Mouse (Mus musculus): Measurements from ENCODE around the gene Txndc5. TPM values are rescaled to one million over a fixed set of nuclear protein-coding genes. Genes with fewer than 3 reads are reported as not detected.

The Txndc5 gene
- polyA plus RNA-seq (2015; fragmentation: Nextera tagmentation; extraction: Ambion mirVana) = 91.6 and 111 TPM in 2 replicates

DNA sequence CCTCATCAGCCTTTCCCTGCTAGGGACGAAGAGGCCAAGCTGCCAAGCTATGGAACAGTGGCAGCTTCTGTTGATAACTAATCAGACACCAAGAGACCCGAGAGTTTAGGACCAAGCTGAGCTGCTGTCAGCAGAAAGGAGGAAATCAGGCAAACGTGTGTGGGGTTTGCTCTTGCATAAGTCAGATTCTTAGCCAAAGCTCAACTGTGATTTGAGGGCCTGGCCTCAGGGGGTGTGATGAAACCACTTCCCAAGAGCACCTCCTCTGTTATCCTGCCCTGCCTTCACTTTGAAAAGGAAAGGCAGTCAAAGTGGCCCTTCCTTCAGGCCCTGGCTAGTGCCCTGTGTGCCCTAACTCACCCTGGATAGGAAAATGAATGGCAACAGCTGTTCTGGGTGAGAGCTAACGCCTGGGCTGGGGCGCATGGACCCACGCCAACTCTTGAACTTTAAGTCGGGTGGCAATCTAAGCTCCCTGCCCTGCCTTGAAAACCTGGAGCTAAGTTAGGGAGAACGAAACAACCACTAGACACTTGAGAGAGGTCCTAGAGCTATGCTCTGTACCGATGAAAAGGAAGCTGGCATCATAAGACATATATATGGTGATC lies at the start of gene Txndc5:
Gene Txndc5, minus strand, starts transcription at position 138 of the 608 bp plus-strand sequence.
- Histone ChIP-seq H3K9ac (replicated peaks) (peak within 1 kb of the TSS; percentile 73), H3K4me2 (peak within 1 kb of the TSS; percentile 76), H3K9me3 (replicated peaks) (no peaks in the 10 kb centered on the region), H3K4me3 (replicated peaks) (peak within 1 kb of the TSS; percentile 69), H3K36me3 (no peaks in the 10 kb centered on the region), H3K27ac (replicated peaks) (peak within 1 kb of the TSS; percentile 84), H3K27me3 (replicated peaks) (no peaks in the 10 kb centered on the region), H3K4me1 (peaks cover 27% of the 10 kb centered on the region)
- no peak for ATAC-seq (ENCODE audit: low FRiP score)
- 56% methylated on average over 9 of the region's 9 CpGs for WGBS

DNA sequence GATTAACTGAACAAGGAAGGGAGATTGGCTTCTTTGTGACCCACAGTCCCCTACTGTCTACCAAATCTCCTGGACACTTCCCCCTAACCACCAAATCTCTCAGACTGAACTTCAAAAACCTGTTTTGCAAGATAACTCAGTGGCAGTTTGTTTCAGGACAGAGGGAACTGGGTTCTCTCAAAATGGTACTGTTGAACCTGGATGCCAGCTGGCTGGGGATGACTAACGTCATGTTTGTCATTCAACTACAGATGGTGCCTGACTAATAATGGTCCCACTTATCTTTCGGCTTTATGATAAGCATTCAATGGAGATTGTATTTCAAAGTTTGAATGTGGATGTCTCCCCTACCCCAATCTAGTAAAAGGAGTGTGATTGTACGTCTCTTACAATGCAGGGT lies 46.0 kb upstream of the Txndc5 start:
- H3K9me3 ChIP-seq (replicated peaks) = no peaks in the 10 kb centered on the region
- no peaks in the 10 kb centered on the region for H3K27me3 ChIP-seq (replicated peaks)
- H3K9ac ChIP-seq (replicated peaks) = no peak overlapping the region
- H3K27ac ChIP-seq (replicated peaks) = no peak overlapping the region
- no peak overlapping the region for H3K4me2 ChIP-seq
- 72% methylated on average over 3 of the region's 3 CpGs for whole genome bisulfite sequencing
- no peaks in the 10 kb centered on the region for H3K4me1 ChIP-seq
- ATAC-seq (ENCODE audit: low FRiP score) = no peak
- no peak overlapping the region for H3K4me3 ChIP-seq (replicated peaks)
- H3K36me3 ChIP-seq = no peaks in the 10 kb centered on the region

DNA sequence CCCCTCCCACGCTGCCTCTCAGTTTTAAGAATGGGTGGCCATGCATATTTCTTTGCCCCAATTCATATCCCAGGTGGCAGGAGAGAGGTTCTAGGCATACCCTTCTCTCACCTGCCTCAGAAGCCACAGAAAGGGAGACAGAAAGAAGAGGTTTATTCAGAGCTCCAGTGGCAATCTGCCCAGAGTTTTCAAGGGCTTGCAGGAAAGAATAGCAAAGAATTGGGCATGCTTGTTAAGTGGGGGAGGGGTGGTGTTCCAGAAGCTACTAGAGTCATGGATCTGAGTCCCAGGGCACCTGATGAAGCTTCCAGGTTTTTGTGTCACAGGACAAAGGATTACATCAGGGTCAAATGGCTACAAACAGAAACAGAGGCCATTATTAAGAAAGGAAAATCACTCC lies 44.7 kb upstream of the Txndc5 start:
- Histone ChIP-seq H3K4me3 (replicated peaks) (no peak overlapping the region), H3K4me2 (no peak overlapping the region), H3K4me1 (no peaks in the 10 kb centered on the region), H3K9me3 (replicated peaks) (no peaks in the 10 kb centered on the region), H3K27ac (replicated peaks) (no peak overlapping the region), H3K9ac (replicated peaks) (no peak overlapping the region), H3K27me3 (replicated peaks) (no peaks in the 10 kb centered on the region), H3K36me3 (no peaks in the 10 kb centered on the region)
- ATAC-seq (ENCODE audit: low FRiP score) = no peak
- WGBS = 87% methylated on average over 1 of the region's 1 CpGs

DNA sequence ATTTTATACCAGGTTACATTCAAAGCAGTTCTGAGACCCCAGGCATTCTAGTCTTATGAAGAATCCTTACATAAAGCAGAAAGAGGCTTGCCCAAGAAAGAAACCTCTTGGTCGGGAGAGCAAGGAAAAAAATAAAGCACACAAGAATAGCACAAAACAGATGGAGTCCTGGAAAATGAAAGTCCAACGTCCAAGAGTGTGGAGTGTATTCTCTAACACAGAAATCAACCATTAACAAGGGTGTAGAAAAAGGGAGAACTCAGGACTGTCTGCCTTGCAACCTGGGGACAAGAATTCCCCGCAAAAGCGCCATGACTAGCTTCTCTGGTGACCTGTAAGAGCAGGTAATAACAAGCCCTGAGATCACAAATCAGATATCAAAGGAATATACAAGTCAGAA lies 36.6 kb upstream of the Txndc5 start:
- Histone ChIP-seq H3K4me2 (no peak overlapping the region), H3K9me3 (replicated peaks) (no peaks in the 10 kb centered on the region; the same call in 1 of the 2 replicates), H3K27me3 (replicated peaks) (no peaks in the 10 kb centered on the region), H3K4me3 (replicated peaks) (no peak overlapping the region), H3K36me3 (no peaks in the 10 kb centered on the region), H3K4me1 (no peaks in the 10 kb centered on the region), H3K9ac (replicated peaks) (no peak overlapping the region), H3K27ac (replicated peaks) (no peak overlapping the region)
- no peak for ATAC-seq (ENCODE audit: low FRiP score)
- WGBS = 85% methylated on average over 4 of the region's 4 CpGs

DNA sequence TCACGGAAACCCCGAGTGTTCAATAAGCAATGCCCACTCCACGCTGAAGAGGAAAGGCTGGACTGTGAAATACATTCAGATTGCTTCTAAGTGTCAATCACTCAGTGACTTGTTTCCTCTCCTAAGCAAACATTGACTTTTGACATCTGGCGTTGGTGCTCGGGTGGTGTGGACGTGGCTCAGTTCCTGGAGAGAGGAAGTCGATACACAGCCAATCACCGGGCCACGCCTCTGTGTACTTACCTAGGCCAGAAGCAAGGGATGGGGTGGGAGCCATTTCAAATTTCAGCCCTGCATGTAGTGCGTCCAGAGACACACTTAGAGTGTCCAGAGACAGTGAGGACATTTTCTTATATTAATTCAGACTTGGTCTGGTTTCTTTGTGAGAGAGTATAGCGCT lies 26.0 kb upstream of the Txndc5 start:
- ATAC-seq (ENCODE audit: low FRiP score) = no peak
- 87% methylated on average over 11 of the region's 11 CpGs for WGBS
- no peak overlapping the region for H3K4me3 ChIP-seq (replicated peaks)
- no peak overlapping the region for H3K27ac ChIP-seq (replicated peaks)
- no peaks in the 10 kb centered on the region for H3K27me3 ChIP-seq (replicated peaks)
- H3K9me3 ChIP-seq (replicated peaks) = no peaks in the 10 kb centered on the region
- H3K36me3 ChIP-seq = no peaks in the 10 kb centered on the region
- no peak overlapping the region for H3K4me2 ChIP-seq
- H3K4me1 ChIP-seq = no peaks in the 10 kb centered on the region
- H3K9ac ChIP-seq (replicated peaks) = no peak overlapping the region

DNA sequence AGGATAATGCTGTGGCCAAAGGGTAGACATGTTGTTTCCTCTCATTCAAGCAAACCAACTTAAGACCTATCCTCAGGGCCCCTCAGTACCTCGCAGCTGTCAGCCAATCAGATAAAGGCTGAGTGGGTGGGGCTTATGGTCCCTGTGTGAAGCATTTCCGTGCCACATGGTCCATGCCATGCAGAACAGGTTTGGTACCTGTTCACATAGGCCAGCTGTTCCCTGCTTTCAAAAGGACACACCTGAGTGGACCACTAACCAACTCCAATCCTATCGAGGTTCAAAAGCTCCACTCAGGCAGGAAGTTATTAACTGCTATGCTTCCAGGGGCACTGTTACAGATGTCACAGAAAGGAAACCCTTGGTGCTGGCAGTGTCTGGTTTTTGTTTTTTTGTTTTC lies 25.6 kb upstream of the Txndc5 start:
- no peak overlapping the region for H3K4me2 ChIP-seq
- H3K4me3 ChIP-seq (replicated peaks) = no peak overlapping the region
- ATAC-seq (ENCODE audit: low FRiP score) = no peak
- no peak overlapping the region for H3K27ac ChIP-seq (replicated peaks)
- no peak overlapping the region for H3K9ac ChIP-seq (replicated peaks)
- no peaks in the 10 kb centered on the region for H3K9me3 ChIP-seq (replicated peaks)
- H3K27me3 ChIP-seq (replicated peaks) = no peaks in the 10 kb centered on the region
- WGBS = 83% methylated on average over 3 of the region's 3 CpGs
- no peaks in the 10 kb centered on the region for H3K36me3 ChIP-seq
- H3K4me1 ChIP-seq = no peaks in the 10 kb centered on the region

DNA sequence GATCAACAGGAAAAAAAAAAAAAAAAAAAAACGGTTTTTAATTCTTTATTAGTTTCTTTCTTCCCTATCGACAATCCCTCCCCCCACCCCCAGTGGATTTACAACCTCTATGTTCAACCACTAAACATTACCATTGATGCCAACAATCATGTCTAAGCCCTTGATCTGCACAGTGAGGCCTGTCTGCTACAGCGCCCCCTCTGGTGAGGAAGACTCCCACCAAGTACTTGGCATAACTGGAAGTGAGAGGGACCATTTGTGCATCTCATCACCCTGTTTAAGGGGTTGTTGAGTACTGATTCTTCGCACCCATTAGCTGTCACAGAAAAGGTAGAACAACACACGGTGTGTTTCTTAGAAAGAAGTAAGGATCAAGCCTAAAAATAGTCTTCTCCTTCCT lies 20.1 kb upstream of the Txndc5 start:
- H3K36me3 ChIP-seq = no peaks in the 10 kb centered on the region
- no peak overlapping the region for H3K4me2 ChIP-seq
- H3K9ac ChIP-seq (replicated peaks) = no peak overlapping the region
- H3K9me3 ChIP-seq (replicated peaks) = no peaks in the 10 kb centered on the region
- 81% methylated on average over 5 of the region's 5 CpGs for WGBS
- no peaks in the 10 kb centered on the region for H3K4me1 ChIP-seq
- H3K4me3 ChIP-seq (replicated peaks) = no peak overlapping the region
- no peak overlapping the region for H3K27ac ChIP-seq (replicated peaks)
- H3K27me3 ChIP-seq (replicated peaks) = no peaks in the 10 kb centered on the region
- ATAC-seq (ENCODE audit: low FRiP score) = no peak

DNA sequence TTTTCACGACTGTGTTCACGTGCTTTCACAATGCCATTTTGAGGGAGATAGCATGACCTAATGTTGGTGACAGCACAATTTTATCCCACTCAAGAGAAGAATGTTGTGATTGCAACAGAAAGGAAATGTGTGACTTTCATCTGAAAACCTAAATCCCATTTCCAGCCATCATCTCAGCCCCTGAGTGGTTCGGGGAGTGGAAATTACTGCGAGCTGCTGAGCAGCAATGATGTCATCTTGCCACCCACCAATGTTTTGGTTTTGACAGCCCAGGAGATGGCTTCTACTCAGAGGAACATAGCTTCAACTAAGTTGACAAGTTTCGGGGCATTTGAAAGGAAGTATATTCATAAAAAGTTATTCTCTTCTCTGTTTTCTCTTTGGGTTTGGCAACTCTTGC lies 19.1 kb upstream of the Txndc5 start:
- Histone ChIP-seq H3K9ac (replicated peaks) (no peak overlapping the region), H3K4me2 (no peak overlapping the region), H3K27me3 (replicated peaks) (no peaks in the 10 kb centered on the region), H3K4me3 (replicated peaks) (no peak overlapping the region), H3K36me3 (no peaks in the 10 kb centered on the region), H3K27ac (replicated peaks) (no peak overlapping the region), H3K9me3 (replicated peaks) (no peaks in the 10 kb centered on the region), H3K4me1 (no peaks in the 10 kb centered on the region; the same call in 1 of the 2 replicates)
- 91% methylated on average over 5 of the region's 5 CpGs for WGBS
- ATAC-seq (ENCODE audit: low FRiP score) = no peak

DNA sequence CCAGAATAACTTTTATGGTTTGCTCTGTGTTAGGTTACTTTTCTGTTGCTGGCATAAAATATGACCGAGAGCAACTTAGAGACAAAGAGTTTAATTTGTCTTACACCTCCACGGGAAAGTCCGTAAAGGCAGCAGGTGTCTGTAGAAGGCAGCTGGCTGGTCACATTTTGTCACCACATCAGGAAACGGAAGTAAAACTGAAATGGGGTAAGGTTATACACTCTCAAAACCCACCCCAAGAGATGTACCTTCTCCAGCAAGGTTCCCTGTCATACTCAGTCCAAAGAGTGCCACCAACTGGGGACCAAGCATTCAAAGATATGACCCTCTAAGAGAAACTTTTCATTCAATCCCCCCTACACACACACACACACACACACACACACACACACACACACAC lies 18.1 kb upstream of the Txndc5 start:
- Histone ChIP-seq H3K4me2 (no peak overlapping the region), H3K9me3 (replicated peaks) (no peaks in the 10 kb centered on the region), H3K27ac (replicated peaks) (no peak overlapping the region), H3K27me3 (replicated peaks) (no peaks in the 10 kb centered on the region), H3K4me1 (no peaks in the 10 kb centered on the region; the same call in 1 of the 2 replicates), H3K36me3 (no peaks in the 10 kb centered on the region), H3K4me3 (replicated peaks) (no peak overlapping the region), H3K9ac (replicated peaks) (no peak overlapping the region)
- 82% methylated on average over 4 of the region's 4 CpGs for WGBS
- ATAC-seq (ENCODE audit: low FRiP score) = no peak

DNA sequence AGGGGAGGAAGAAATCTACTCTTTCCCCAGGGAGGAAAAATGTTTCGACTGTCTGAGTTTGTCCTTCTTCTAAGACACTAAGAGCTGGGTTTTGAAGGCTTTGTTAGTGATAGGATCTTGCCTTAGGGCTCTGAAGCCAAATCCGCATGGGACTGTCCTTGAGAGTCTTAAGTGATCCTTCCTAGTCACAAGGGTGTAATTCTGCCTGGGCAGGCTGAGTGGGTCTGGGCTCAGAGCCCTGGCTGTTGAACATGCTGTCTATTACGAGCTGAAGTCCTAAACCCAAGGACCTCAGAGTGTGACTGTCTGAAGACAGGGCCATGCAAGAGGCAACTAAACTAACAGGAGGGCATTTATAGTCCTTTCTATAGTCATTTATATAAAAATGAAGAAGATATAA lies 16.8 kb upstream of the Txndc5 start:
- ATAC-seq (ENCODE audit: low FRiP score) = no peak
- no peaks in the 10 kb centered on the region; the same call in 1 of the 2 replicates for H3K4me1 ChIP-seq
- WGBS = 77% methylated on average over 3 of the region's 3 CpGs
- no peak overlapping the region for H3K4me3 ChIP-seq (replicated peaks)
- H3K27me3 ChIP-seq (replicated peaks) = no peaks in the 10 kb centered on the region
- no peak overlapping the region for H3K27ac ChIP-seq (replicated peaks)
- no peaks in the 10 kb centered on the region for H3K36me3 ChIP-seq
- no peak overlapping the region for H3K9ac ChIP-seq (replicated peaks)
- no peaks in the 10 kb centered on the region for H3K9me3 ChIP-seq (replicated peaks)
- no peak overlapping the region for H3K4me2 ChIP-seq

DNA sequence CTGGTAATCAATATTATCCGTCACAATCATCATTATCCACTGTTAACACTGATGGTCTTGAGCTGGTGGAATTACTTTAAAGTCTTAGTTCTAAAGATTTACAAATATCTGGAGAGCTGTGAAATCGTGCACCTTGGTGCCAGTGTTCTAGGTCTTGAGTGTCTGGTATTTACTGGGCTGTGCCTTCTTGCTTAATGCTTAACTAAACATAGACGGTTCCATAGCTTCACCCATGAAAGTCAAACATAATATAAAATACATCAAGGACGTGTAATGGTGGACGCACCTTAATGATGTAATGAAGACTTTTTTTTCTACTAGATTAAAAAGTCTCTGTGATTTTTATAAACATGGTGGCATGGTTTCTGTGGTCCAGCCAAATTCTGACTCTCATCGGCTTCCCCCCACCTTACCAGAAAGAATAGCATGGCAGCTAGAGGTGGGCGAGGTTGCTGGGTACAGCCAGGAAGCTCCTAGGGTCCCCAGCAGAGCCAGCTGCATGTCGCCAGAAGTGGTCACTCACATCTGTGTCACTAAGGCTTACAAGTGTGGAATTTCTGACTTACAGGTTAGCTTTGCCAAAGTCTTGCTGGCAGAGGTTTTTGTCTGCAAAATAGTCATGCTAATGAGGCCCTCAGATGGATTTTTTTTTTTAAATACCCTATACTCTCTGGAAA lies 16.3 kb upstream of the Txndc5 start:
- H3K27ac ChIP-seq (replicated peaks) = no peak overlapping the region
- no peaks in the 10 kb centered on the region for H3K9me3 ChIP-seq (replicated peaks)
- H3K4me2 ChIP-seq = no peak overlapping the region
- ATAC-seq (ENCODE audit: low FRiP score) = no peak
- no peaks in the 10 kb centered on the region for H3K36me3 ChIP-seq
- no peaks in the 10 kb centered on the region; the same call in 1 of the 2 replicates for H3K4me1 ChIP-seq
- no peak overlapping the region for H3K9ac ChIP-seq (replicated peaks)
- no peaks in the 10 kb centered on the region for H3K27me3 ChIP-seq (replicated peaks)
- no peak overlapping the region for H3K4me3 ChIP-seq (replicated peaks)
- WGBS = 90% methylated on average over 8 of the region's 8 CpGs

DNA sequence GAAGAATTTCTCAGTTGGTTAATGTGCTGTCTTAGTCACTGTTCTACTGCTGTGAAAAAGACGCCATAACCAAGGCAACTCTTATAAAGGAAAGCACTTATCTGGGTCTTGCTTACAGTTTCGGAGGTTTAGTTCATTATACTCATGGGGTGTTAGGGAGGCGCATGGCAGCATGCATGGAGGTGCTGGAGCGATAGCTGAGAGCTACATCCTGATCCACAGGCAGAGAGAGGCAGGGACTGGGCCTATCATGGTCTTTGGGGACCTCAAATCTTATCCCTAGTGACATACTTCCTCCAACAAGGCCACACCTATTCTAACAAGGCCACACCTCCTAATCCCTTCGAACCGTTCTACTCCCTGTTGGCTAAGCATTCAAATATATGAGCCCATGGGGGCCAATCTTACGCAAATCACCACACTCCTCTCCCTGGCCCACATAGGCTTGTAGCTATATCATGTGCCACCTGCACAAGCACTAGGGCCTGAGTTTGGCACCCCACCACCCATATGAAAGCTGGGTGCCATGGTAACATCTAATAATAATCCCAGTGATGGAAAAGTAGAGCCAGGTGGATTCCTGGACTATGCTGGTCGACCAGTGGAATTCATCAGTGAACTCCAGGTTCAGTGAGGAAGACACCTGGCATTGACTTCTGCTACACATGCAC lies 15.0 kb upstream of the Txndc5 start:
- Histone ChIP-seq H3K4me1 (no peaks in the 10 kb centered on the region; the same call in 1 of the 2 replicates), H3K36me3 (no peaks in the 10 kb centered on the region), H3K9me3 (replicated peaks) (no peaks in the 10 kb centered on the region), H3K9ac (replicated peaks) (no peak overlapping the region), H3K27ac (replicated peaks) (no peak overlapping the region), H3K27me3 (replicated peaks) (no peaks in the 10 kb centered on the region), H3K4me3 (replicated peaks) (no peak overlapping the region), H3K4me2 (no peak overlapping the region)
- ATAC-seq (ENCODE audit: low FRiP score) = no peak
- WGBS = 62% methylated on average over 8 of the region's 8 CpGs

All from neural tube, embryonic 15.5 days (tissue).